Mouse (Mus musculus): ENCODE data around the gene March8. TPM values are rescaled to one million over a fixed set of nuclear protein-coding genes. Genes with fewer than 3 reads are reported as not detected.

The March8 gene
- total and polyA plus RNA-seq, 2 experiments from 2014 or later = 38.2 to 90.9 TPM

- 93% methylated on average over 3 of the region's 3 CpGs for WGBS
- DNase-seq (ENCODE audit: low spot score) (no peak), ATAC-seq (ENCODE audit: low FRiP score) (no peak)
- Histone ChIP-seq H3K36me3 (ENCODE audit: insufficient read depth, low read length) (no peaks in the 10 kb centered on the region), H3K4me2 (ENCODE audit: low read depth, low read length, poor library complexity, severe bottlenecking) (no peak overlapping the region), H3K27me3 (ENCODE audit: insufficient read depth, low read length) (no peaks in the 10 kb centered on the region), H3K9ac (replicated peaks; ENCODE audit: low read length, poor library complexity, severe bottlenecking) (no peak overlapping the region), H3K27ac (ENCODE audit: low read depth, low read length) (no peak overlapping the region), H3K9me3 (ENCODE audit: low read length) (no peaks in the 10 kb centered on the region), H3K4me3 (ENCODE audit: low read depth, low read length) (no peak overlapping the region), H3K4me1 (ENCODE audit: insufficient read depth, low read length) (no peaks in the 10 kb centered on the region)
- no peak for TF ChIP-seq CTCF (IDR thresholded peaks at IDR 0.05)
Observed at GRCm38 (mm10) chr6:116361463-116361862, 23.6 kb downstream of the March8 start.

- Histone ChIP-seq H3K27me3 (ENCODE audit: insufficient read depth, low read length) (no peaks in the 10 kb centered on the region), H3K9ac (replicated peaks; ENCODE audit: low read length, poor library complexity, severe bottlenecking) (no peak overlapping the region), H3K4me3 (ENCODE audit: low read depth, low read length) (no peak overlapping the region), H3K9me3 (ENCODE audit: low read length) (no peaks in the 10 kb centered on the region), H3K4me2 (ENCODE audit: low read depth, low read length, poor library complexity, severe bottlenecking) (no peak overlapping the region), H3K27ac (ENCODE audit: low read depth, low read length) (no peak overlapping the region), H3K4me1 (ENCODE audit: insufficient read depth, low read length) (no peaks in the 10 kb centered on the region), H3K36me3 (ENCODE audit: insufficient read depth, low read length) (no peaks in the 10 kb centered on the region)
- DNase-seq (ENCODE audit: low spot score) (no peak), ATAC-seq (ENCODE audit: low FRiP score) (no peak)
- TF ChIP-seq CTCF (IDR thresholded peaks at IDR 0.05) = no peak
- 91% methylated on average over 4 of the region's 4 CpGs for WGBS
Observed at GRCm38 (mm10) chr6:116361993-116362392, 24.2 kb downstream of the March8 start.

GRCm38 (mm10) chr6:116367971-116368370 lies 30.1 kb downstream of the March8 start:
- Histone ChIP-seq H3K27ac (ENCODE audit: low read depth, low read length) (no peak overlapping the region), H3K9me3 (ENCODE audit: low read length) (no peaks in the 10 kb centered on the region), H3K4me1 (ENCODE audit: insufficient read depth, low read length) (no peaks in the 10 kb centered on the region), H3K27me3 (ENCODE audit: insufficient read depth, low read length) (no peaks in the 10 kb centered on the region), H3K4me2 (ENCODE audit: low read depth, low read length, poor library complexity, severe bottlenecking) (no peak overlapping the region), H3K4me3 (ENCODE audit: low read depth, low read length) (no peak overlapping the region), H3K36me3 (ENCODE audit: insufficient read depth, low read length) (no peaks in the 10 kb centered on the region), H3K9ac (replicated peaks; ENCODE audit: low read length, poor library complexity, severe bottlenecking) (no peak overlapping the region)
- TF ChIP-seq CTCF (IDR thresholded peaks at IDR 0.05) = no peak
- ATAC-seq (ENCODE audit: low FRiP score) = no peak
- 70% methylated on average over 11 of the region's 11 CpGs for WGBS
- no peak for DNase-seq (ENCODE audit: low spot score)

- Histone ChIP-seq H3K9me3 (ENCODE audit: low read length) (no peaks in the 10 kb centered on the region), H3K27me3 (ENCODE audit: insufficient read depth, low read length) (no peaks in the 10 kb centered on the region), H3K9ac (replicated peaks; ENCODE audit: low read length, poor library complexity, severe bottlenecking) (no peak overlapping the region), H3K27ac (ENCODE audit: low read depth, low read length) (no peak overlapping the region), H3K4me1 (ENCODE audit: insufficient read depth, low read length) (no peaks in the 10 kb centered on the region), H3K36me3 (ENCODE audit: insufficient read depth, low read length) (no peaks in the 10 kb centered on the region), H3K4me2 (ENCODE audit: low read depth, low read length, poor library complexity, severe bottlenecking) (no peak overlapping the region), H3K4me3 (ENCODE audit: low read depth, low read length) (no peak overlapping the region)
- DNase-seq (ENCODE audit: low spot score) = no peak
- TF ChIP-seq CTCF (IDR thresholded peaks at IDR 0.05) = no peak
- 97% methylated on average over 1 of the region's 1 CpGs for WGBS
- ATAC-seq (ENCODE audit: low FRiP score) = no peak
Observed at GRCm38 (mm10) chr6:116369811-116370210, 32.0 kb downstream of the March8 start.

GRCm38 (mm10) chr6:116370216-116370976 lies 32.6 kb downstream of the March8 start:
- no peak overlapping the region for H3K4me2 ChIP-seq (ENCODE audit: low read depth, low read length, poor library complexity, severe bottlenecking)
- no peaks in the 10 kb centered on the region for H3K27me3 ChIP-seq (ENCODE audit: insufficient read depth, low read length)
- no peaks in the 10 kb centered on the region for H3K9me3 ChIP-seq (ENCODE audit: low read length)
- H3K9ac ChIP-seq (replicated peaks; ENCODE audit: low read length, poor library complexity, severe bottlenecking) = no peak overlapping the region
- no peak for TF ChIP-seq CTCF (IDR thresholded peaks at IDR 0.05)
- no peak overlapping the region for H3K4me3 ChIP-seq (ENCODE audit: low read depth, low read length)
- WGBS = 92% methylated on average over 6 of the region's 6 CpGs
- no peak overlapping the region for H3K27ac ChIP-seq (ENCODE audit: low read depth, low read length)
- no peaks in the 10 kb centered on the region for H3K4me1 ChIP-seq (ENCODE audit: insufficient read depth, low read length)
- ATAC-seq (ENCODE audit: low FRiP score) (no peak), DNase-seq (ENCODE audit: low spot score) (no peak)
- H3K36me3 ChIP-seq (ENCODE audit: insufficient read depth, low read length) = no peaks in the 10 kb centered on the region

GRCm38 (mm10) chr6:116371500-116371899 lies 33.7 kb downstream of the March8 start:
- Histone ChIP-seq H3K27ac (ENCODE audit: low read depth, low read length) (no peak overlapping the region), H3K27me3 (ENCODE audit: insufficient read depth, low read length) (no peaks in the 10 kb centered on the region), H3K36me3 (ENCODE audit: insufficient read depth, low read length) (no peaks in the 10 kb centered on the region), H3K4me1 (ENCODE audit: insufficient read depth, low read length) (no peaks in the 10 kb centered on the region), H3K9ac (replicated peaks; ENCODE audit: low read length, poor library complexity, severe bottlenecking) (no peak overlapping the region), H3K4me2 (ENCODE audit: low read depth, low read length, poor library complexity, severe bottlenecking) (no peak overlapping the region), H3K4me3 (ENCODE audit: low read depth, low read length) (no peak overlapping the region), H3K9me3 (ENCODE audit: low read length) (no peaks in the 10 kb centered on the region)
- no peak for DNase-seq (ENCODE audit: low spot score)
- no peak for TF ChIP-seq CTCF (IDR thresholded peaks at IDR 0.05)
- 94% methylated on average over 3 of the region's 3 CpGs for WGBS
- no peak for ATAC-seq (ENCODE audit: low FRiP score)

Data from midbrain, postnatal 0 days (tissue).